Mouse (Mus musculus) spleen, postnatal 10 days (tissue): ENCODE measurements around the gene Tango2.

ENCODE experiments used
- DNase-seq, 2 experiments: peaks; one replicate each; pipeline ENCODE4 v3.0.0; 2021 to 2022; ENCODE audit warnings: low spot score in 2 of 2

Gene Tango2

GRCm38 (mm10) chr16:18253866-18254265 lies 94.0 kb downstream of the Tango2 start:
- DNase-seq = no peak

- DNase-seq = no peak
Observed at GRCm38 (mm10) chr16:18252736-18253135, 95.2 kb downstream of the Tango2 start.

GRCm38 (mm10) chr16:18250828-18251790 lies 96.8 kb downstream of the Tango2 start:
- peak in 1 of 2 experiments; percentile 19 for DNase-seq
